Mouse (Mus musculus): ENCODE data around the gene Gch1.

GRCm38 (mm10) chr14:47224476-47225325, 35.5 kb upstream of the Gch1 start:
- TF ChIP-seq POLR2A (IDR thresholded peaks at IDR 0.05; ENCODE audit: borderline replicate concordance, control insufficient read depth, low read depth, low read length) (no peak), CTCF (IDR thresholded peaks at IDR 0.05; ENCODE audit: control insufficient read depth, insufficient read depth, low read length) (no peak)
